Mouse (Mus musculus): ENCODE results near the gene Acat2. TPM values are rescaled to one million over a fixed set of nuclear protein-coding genes. Genes with fewer than 3 reads are reported as not detected.
A peak's percentile ranks its signal among the peaks of the same experiment; 100 is the strongest.

The Acat2 gene
- total and polyA plus RNA-seq, 2 experiments from 2014 or later, result 14.3 to 14.8 TPM

- no peak overlapping the region for H3K4me2 ChIP-seq (ENCODE audit: low read depth, low read length)
- no peak overlapping the region for H3K9ac ChIP-seq (replicated peaks; ENCODE audit: low read depth, low read length)
- H3K4me1 ChIP-seq (ENCODE audit: control insufficient read depth, insufficient read depth), result peaks cover 7% of the 10 kb centered on the region
- no peak overlapping the region for H3K27ac ChIP-seq (ENCODE audit: low read depth)
- H3K4me3 ChIP-seq (ENCODE audit: low read depth, low read length), result no peak overlapping the region
- no peaks in the 10 kb centered on the region for H3K9me3 ChIP-seq (replicated peaks; ENCODE audit: control insufficient read depth, low read length)
- no peaks in the 10 kb centered on the region for H3K27me3 ChIP-seq (ENCODE audit: control insufficient read depth, insufficient read depth, low read length)
- WGBS, result 88% methylated on average over 1 of the region's 1 CpGs
- no peak for DNase-seq (ENCODE audit: low spot score)
- ATAC-seq (ENCODE audit: insufficient read depth, low read depth), result no peak
- peaks cover 68% of the 10 kb centered on the region for H3K36me3 ChIP-seq (replicated peaks; ENCODE audit: control insufficient read depth, insufficient read depth, low read length)
- TF ChIP-seq CTCF (IDR thresholded peaks at IDR 0.05; ENCODE audit: low read depth) (no peak), EP300 (IDR thresholded peaks at IDR 0.05; ENCODE audit: low read depth) (no peak)
Observed at GRCm38 (mm10) chr17:12921073-12921472, 39.5 kb downstream of the Acat2 start.

- peak; percentile 30 for DNase-seq (ENCODE audit: low spot score)
- peak overlapping the region; percentile 94 for H3K27ac ChIP-seq (ENCODE audit: low read depth)
Observed at GRCm38 (mm10) chr17:12916588-12917380, 43.8 kb downstream of the Acat2 start.

GRCm38 (mm10) chr17:12915881-12916583 lies 44.5 kb downstream of the Acat2 start, which contains the start of gene Mrpl18:
TSS of gene Mrpl18 (minus strand) at chr17:12916345.
- Histone ChIP-seq H3K4me3 (ENCODE audit: low read depth, low read length) (peak within 1 kb of the TSS; percentile 82), H3K4me2 (ENCODE audit: low read depth, low read length) (peak within 1 kb of the TSS; percentile 81), H3K36me3 (replicated peaks; ENCODE audit: control insufficient read depth, insufficient read depth, low read length) (peaks cover 49% of the 10 kb centered on the region), H3K9ac (replicated peaks; ENCODE audit: low read depth, low read length) (peak within 1 kb of the TSS; percentile 94), H3K27ac (ENCODE audit: low read depth) (peak within 1 kb of the TSS; percentile 94), H3K9me3 (replicated peaks; ENCODE audit: control insufficient read depth, low read length) (no peaks in the 10 kb centered on the region), H3K4me1 (ENCODE audit: control insufficient read depth, insufficient read depth) (peaks cover 7% of the 10 kb centered on the region), H3K27me3 (ENCODE audit: control insufficient read depth, insufficient read depth, low read length) (no peaks in the 10 kb centered on the region)
- peak; percentile 100 for DNase-seq (ENCODE audit: low spot score)
- peak; percentile 98 for ATAC-seq (ENCODE audit: insufficient read depth, low read depth)
- TF ChIP-seq CTCF (IDR thresholded peaks at IDR 0.05; ENCODE audit: low read depth), result no peak
- peak; percentile 79; the same call in 1 of the 2 replicates for TF ChIP-seq EP300 (IDR thresholded peaks at IDR 0.05; ENCODE audit: low read depth)
- WGBS, result under 1% methylated on average over 56 of the region's 56 CpGs

More at GRCm38 (mm10) chr17:12916588-12917380, 43.8 kb downstream of the Acat2 start:
- H3K27me3 ChIP-seq (ENCODE audit: control insufficient read depth, insufficient read depth, low read length), result no peaks in the 10 kb centered on the region
- no peaks in the 10 kb centered on the region for H3K9me3 ChIP-seq (replicated peaks; ENCODE audit: control insufficient read depth, low read length)
- peak overlapping the region; percentile 82 for H3K4me3 ChIP-seq (ENCODE audit: low read depth, low read length)
- TF ChIP-seq EP300 (IDR thresholded peaks at IDR 0.05; ENCODE audit: low read depth) (0 out of 2 replicates have a peak, but pooled peaks have one; percentile 15), CTCF (IDR thresholded peaks at IDR 0.05; ENCODE audit: low read depth) (no peak)
- H3K9ac ChIP-seq (replicated peaks; ENCODE audit: low read depth, low read length), result peak overlapping the region; percentile 94
- H3K4me1 ChIP-seq (ENCODE audit: control insufficient read depth, insufficient read depth), result peaks cover 7% of the 10 kb centered on the region
- ATAC-seq (ENCODE audit: insufficient read depth, low read depth), result peak; percentile 32
- H3K4me2 ChIP-seq (ENCODE audit: low read depth, low read length), result peak overlapping the region; percentile 81
- peaks cover 50% of the 10 kb centered on the region for H3K36me3 ChIP-seq (replicated peaks; ENCODE audit: control insufficient read depth, insufficient read depth, low read length)
- under 1% methylated on average over 40 of the region's 40 CpGs for WGBS

GRCm38 (mm10) chr17:12915488-12915880 lies 45.1 kb downstream of the Acat2 start, which contains the start of gene Tcp1:
TSS of gene Tcp1 (plus strand) at chr17:12915701.
- Histone ChIP-seq H3K36me3 (replicated peaks; ENCODE audit: control insufficient read depth, insufficient read depth, low read length) (peaks cover 49% of the 10 kb centered on the region), H3K4me2 (ENCODE audit: low read depth, low read length) (peak within 1 kb of the TSS; percentile 81), H3K27ac (ENCODE audit: low read depth) (peak within 1 kb of the TSS; percentile 94), H3K9me3 (replicated peaks; ENCODE audit: control insufficient read depth, low read length) (no peaks in the 10 kb centered on the region), H3K27me3 (ENCODE audit: control insufficient read depth, insufficient read depth, low read length) (no peaks in the 10 kb centered on the region), H3K4me1 (ENCODE audit: control insufficient read depth, insufficient read depth) (peaks cover 7% of the 10 kb centered on the region), H3K9ac (replicated peaks; ENCODE audit: low read depth, low read length) (peak within 1 kb of the TSS; percentile 94), H3K4me3 (ENCODE audit: low read depth, low read length) (peak within 1 kb of the TSS; percentile 82)
- ATAC-seq (ENCODE audit: insufficient read depth, low read depth) (no peak), DNase-seq (ENCODE audit: low spot score) (no peak)
- no peak for TF ChIP-seq CTCF (IDR thresholded peaks at IDR 0.05; ENCODE audit: low read depth)
- no peak for TF ChIP-seq EP300 (IDR thresholded peaks at IDR 0.05; ENCODE audit: low read depth)
- WGBS, result 0% methylated on average over 18 of the region's 18 CpGs

- no peak for ATAC-seq (ENCODE audit: insufficient read depth, low read depth)
- no peaks in the 10 kb centered on the region for H3K4me1 ChIP-seq (ENCODE audit: control insufficient read depth, insufficient read depth)
- 82% methylated on average over 8 of the region's 8 CpGs for WGBS
- H3K4me3 ChIP-seq (ENCODE audit: low read depth, low read length), result no peak overlapping the region
- no peak overlapping the region for H3K4me2 ChIP-seq (ENCODE audit: low read depth, low read length)
- H3K9ac ChIP-seq (replicated peaks; ENCODE audit: low read depth, low read length), result no peak overlapping the region
- H3K27ac ChIP-seq (ENCODE audit: low read depth), result no peak overlapping the region
- DNase-seq (ENCODE audit: low spot score), result no peak
- H3K27me3 ChIP-seq (ENCODE audit: control insufficient read depth, insufficient read depth, low read length), result no peaks in the 10 kb centered on the region
- TF ChIP-seq CTCF (IDR thresholded peaks at IDR 0.05; ENCODE audit: low read depth), result no peak
- TF ChIP-seq EP300 (IDR thresholded peaks at IDR 0.05; ENCODE audit: low read depth), result no peak
- H3K36me3 ChIP-seq (replicated peaks; ENCODE audit: control insufficient read depth, insufficient read depth, low read length), result peaks cover 46% of the 10 kb centered on the region
- H3K9me3 ChIP-seq (replicated peaks; ENCODE audit: control insufficient read depth, low read length), result no peaks in the 10 kb centered on the region
Observed at GRCm38 (mm10) chr17:12910391-12910790, 50.2 kb downstream of the Acat2 start.

Data from heart, postnatal 0 days (tissue).